Mouse (Mus musculus) embryonic facial prominence, embryonic 10.5 days (tissue): ENCODE results near the gene Ctso. TPM values are rescaled to one million over a fixed set of nuclear protein-coding genes. Genes with fewer than 3 reads are reported as not detected.

Source experiments
- polyA plus RNA-seq: library from polyadenylated mRNA; unstranded; fragments of >200 nt; fragmentation: Nextera tagmentation; extraction: Ambion mirVana; gene quantifications from 2 replicates; pipeline ENCODE4 v1.2.1, GENCODE M21; 2016

The Ctso gene
- polyA plus RNA-seq, 1 experiment from 2014 or later: 5.3 TPM

Other genes with a start within 250 kb of the Ctso start
- 0.04 TPM in 1 of 2 replicates, not detected in the other for gene Tdo2, start 43.6 kb downstream of the Ctso start, polyA plus RNA-seq
- not detected in 2 replicates for gene Asic5, start 49.7 kb downstream of the Ctso start, polyA plus RNA-seq
- 3.2 and 3.5 TPM in 2 replicates for gene Gucy1b1, start 142.1 kb downstream of the Ctso start, polyA plus RNA-seq
- gene Gucy1a1, start 213.2 kb downstream of the Ctso start, polyA plus RNA-seq: 2.1 and 2.3 TPM in 2 replicates